Mouse (Mus musculus) monocyte, adult 5-6 weeks (primary cell): Measurements from ENCODE around the gene Ikzf2. TPM values are rescaled to one million over a fixed set of nuclear protein-coding genes. Genes with fewer than 3 reads are reported as not detected.

Experiments
- ATAC-seq: fragments of 153-309, 156-312 bp; replicated peaks from 2 replicates; pipeline ENCODE4 v1.8.0; 2017; ENCODE audit warnings: mild to moderate bottlenecking; ENCODE audit not compliant: low TSS enrichment, insufficient number of reproducible peaks, severe bottlenecking, poor library complexity, low FRiP score
- total RNA-seq: library from RNA; stranded (forward); fragments of 200-1000, 200-491, 200-594 nt; gene quantifications from 3 replicates; pipeline ENCODE4 v1.2.3, GENCODE M21; 2017

Ikzf2 gene
- total RNA-seq, 1 experiment from 2014 or later = 23.6 TPM

DNA sequence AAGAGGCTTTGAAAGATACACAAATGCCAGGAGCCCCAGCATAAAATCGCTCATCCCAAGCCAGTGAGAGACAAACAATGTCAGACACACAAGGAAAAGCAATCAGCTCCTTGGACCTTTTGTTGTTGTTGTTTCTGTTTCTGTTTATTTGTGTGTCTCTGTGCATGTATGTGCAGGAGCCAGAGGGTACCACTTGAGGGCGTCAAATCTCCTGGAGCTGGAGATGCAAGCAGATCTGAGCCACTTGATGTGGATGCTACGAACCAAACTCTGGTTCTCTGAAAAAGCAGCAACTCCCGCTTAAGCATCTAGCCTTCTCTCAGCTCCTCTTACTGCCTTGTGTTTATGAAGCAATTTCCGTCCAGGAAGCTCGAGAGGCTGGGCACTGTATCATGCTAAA, 198.4 kb downstream of the Ikzf2 start:
- no peak for ATAC-seq

Other genes with a start within 250 kb of the Ikzf2 start
- not detected in 3 replicates for gene Spag16, start 139.7 kb upstream of the Ikzf2 start, total RNA-seq